Mouse (Mus musculus): ENCODE results near the gene Acat1. TPM values are rescaled to one million over a fixed set of nuclear protein-coding genes. Genes with fewer than 3 reads are reported as not detected.

Gene Acat1
- polyA plus RNA-seq, 2 experiments: 52.8 to 87.4 TPM

DNA sequence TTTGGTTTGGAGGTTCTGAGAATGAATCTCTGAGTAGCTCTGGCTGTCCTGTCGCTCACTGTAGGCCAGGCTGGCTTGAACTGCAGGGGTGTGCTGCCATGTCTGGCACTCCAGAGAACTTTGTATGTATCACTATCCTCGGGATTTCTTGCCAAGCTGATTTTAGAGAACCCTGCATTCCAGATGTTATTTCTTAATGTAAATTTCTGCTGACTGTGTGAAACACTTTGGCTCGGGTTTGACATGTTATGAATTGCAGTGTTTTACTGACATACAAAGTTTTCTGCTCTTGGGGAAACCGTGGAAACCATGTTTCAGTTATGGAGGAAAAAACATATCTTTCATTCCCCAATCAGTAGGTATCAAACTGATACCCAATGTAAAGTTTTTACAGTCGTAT is 34.5 kb downstream of the Acat1 start:
- no peak overlapping the region for H3K4me3 ChIP-seq (ENCODE audit: insufficient read depth in 1 of 2, low read depth in 2 of 2, low read length in 2 of 2)
- H3K27ac ChIP-seq: no peak overlapping the region
- H3K36me3 ChIP-seq (replicated peaks; ENCODE audit: control insufficient read depth, insufficient read depth, low read depth): peaks cover 28% of the 10 kb centered on the region
- H3K4me1 ChIP-seq (replicated peaks; ENCODE audit: control insufficient read depth in 2 of 2, insufficient read depth in 2 of 2, low read length in 1 of 2): no peaks in the 10 kb centered on the region; a peak in 1 of 4 replicates
- no peak overlapping the region for H3K4me2 ChIP-seq (ENCODE audit: low read depth)
- no peaks in the 10 kb centered on the region for H3K27me3 ChIP-seq (ENCODE audit: control insufficient read depth, insufficient read depth, low read length)
- 76% methylated on average over 5 of the region's 5 CpGs for WGBS (ENCODE audit: insufficient replicate concordance)
- TF ChIP-seq CTCF (IDR thresholded peaks at IDR 0.05; ENCODE audit: low read depth): no peak
- TF ChIP-seq EP300 (IDR thresholded peaks at IDR 0.05; ENCODE audit: low read depth): no peak
- ATAC-seq (ENCODE audit: insufficient read depth) (no peak), DNase-seq (ENCODE audit: low read depth in 3 of 3, low spot score in 3 of 3) (no peak)
- H3K9me3 ChIP-seq (ENCODE audit: control insufficient read depth, low read length): no peaks in the 10 kb centered on the region
- no peak overlapping the region for H3K9ac ChIP-seq (replicated peaks)

DNA sequence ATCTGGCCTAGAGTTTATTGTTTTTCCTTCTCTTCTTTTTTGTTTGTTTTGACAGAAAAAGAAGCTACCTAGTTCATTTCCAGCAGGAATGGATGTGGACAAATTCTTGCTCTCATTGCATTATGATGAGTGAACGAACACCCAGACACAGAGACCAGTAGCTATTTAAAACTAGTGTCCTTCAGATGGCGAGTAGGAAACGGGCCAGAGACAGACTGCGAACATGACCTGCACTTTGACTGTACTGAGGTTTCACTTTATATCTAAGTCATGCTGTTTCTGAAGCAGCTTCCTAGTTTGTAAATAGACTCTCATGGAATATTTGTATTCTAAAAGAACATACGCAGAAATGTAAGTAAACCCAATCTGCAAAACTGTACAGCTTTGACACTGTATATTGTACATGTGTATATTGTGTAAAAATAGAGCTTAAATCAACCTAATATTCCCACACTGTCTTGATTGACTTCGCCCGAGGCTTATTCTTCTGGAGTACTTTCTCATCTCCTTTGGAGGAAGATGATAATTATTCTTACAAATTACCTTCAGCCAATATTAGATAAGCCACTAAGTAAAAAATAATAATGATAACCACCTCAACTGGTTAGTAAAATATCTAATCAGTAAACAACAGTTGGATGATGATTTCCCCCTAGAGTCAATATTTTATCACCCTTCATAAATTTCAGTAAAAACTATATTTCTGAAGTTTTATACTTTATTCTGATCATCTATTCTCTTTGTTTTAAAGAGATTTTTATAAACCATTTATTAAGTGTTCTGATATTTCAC is 37.5 kb downstream of the Acat1 start:
- H3K4me1 ChIP-seq (replicated peaks; ENCODE audit: control insufficient read depth in 2 of 2, insufficient read depth in 2 of 2, low read length in 1 of 2): no peaks in the 10 kb centered on the region; a peak in 1 of 4 replicates
- no peak for ATAC-seq (ENCODE audit: insufficient read depth)
- H3K36me3 ChIP-seq (replicated peaks; ENCODE audit: control insufficient read depth, insufficient read depth, low read depth): peaks cover 44% of the 10 kb centered on the region
- 69% methylated on average over 7 of the region's 7 CpGs for WGBS (ENCODE audit: insufficient replicate concordance)
- H3K4me2 ChIP-seq (ENCODE audit: low read depth): no peak overlapping the region
- TF ChIP-seq CTCF (IDR thresholded peaks at IDR 0.05; ENCODE audit: low read depth): no peak
- no peak for TF ChIP-seq EP300 (IDR thresholded peaks at IDR 0.05; ENCODE audit: low read depth)
- H3K27me3 ChIP-seq (ENCODE audit: control insufficient read depth, insufficient read depth, low read length): no peaks in the 10 kb centered on the region
- no peak overlapping the region for H3K27ac ChIP-seq
- no peaks in the 10 kb centered on the region for H3K9me3 ChIP-seq (ENCODE audit: control insufficient read depth, low read length)
- no peak overlapping the region for H3K4me3 ChIP-seq (ENCODE audit: insufficient read depth in 1 of 2, low read depth in 2 of 2, low read length in 2 of 2)
- no peak for DNase-seq (ENCODE audit: low read depth in 3 of 3, low spot score in 3 of 3)
- no peak overlapping the region for H3K9ac ChIP-seq (replicated peaks)

DNA sequence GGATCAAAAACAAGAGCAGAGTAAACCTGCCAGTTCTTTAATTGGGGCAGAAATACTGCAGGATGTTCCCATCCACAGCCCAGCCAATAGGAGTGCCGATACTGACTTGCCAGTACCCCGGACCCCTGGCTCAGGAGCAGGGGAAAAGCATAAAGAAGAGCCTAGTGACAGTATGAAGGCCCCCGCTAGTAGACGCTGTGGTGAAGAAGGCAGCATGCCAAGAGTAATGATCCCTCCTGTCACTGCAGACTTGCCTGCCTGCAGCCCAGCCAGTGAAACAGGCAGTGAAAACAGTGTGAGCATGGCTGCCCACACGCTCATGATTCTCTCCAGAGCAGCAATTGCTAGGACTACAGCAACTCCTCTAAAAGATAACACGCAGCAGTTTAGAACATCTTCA is 39.5 kb downstream of the Acat1 start:
- Histone ChIP-seq H3K9me3 (ENCODE audit: control insufficient read depth, low read length) (no peaks in the 10 kb centered on the region), H3K4me2 (ENCODE audit: low read depth) (no peak overlapping the region), H3K27ac (no peak overlapping the region), H3K4me1 (replicated peaks; ENCODE audit: control insufficient read depth in 2 of 2, insufficient read depth in 2 of 2, low read length in 1 of 2) (no peaks in the 10 kb centered on the region; a peak in 1 of 4 replicates), H3K4me3 (ENCODE audit: insufficient read depth in 1 of 2, low read depth in 2 of 2, low read length in 2 of 2) (no peak overlapping the region), H3K9ac (replicated peaks) (no peak overlapping the region), H3K27me3 (ENCODE audit: control insufficient read depth, insufficient read depth, low read length) (no peaks in the 10 kb centered on the region), H3K36me3 (replicated peaks; ENCODE audit: control insufficient read depth, insufficient read depth, low read depth) (peaks cover 56% of the 10 kb centered on the region)
- TF ChIP-seq CTCF (IDR thresholded peaks at IDR 0.05; ENCODE audit: low read depth): no peak
- no peak for TF ChIP-seq EP300 (IDR thresholded peaks at IDR 0.05; ENCODE audit: low read depth)
- ATAC-seq (ENCODE audit: insufficient read depth) (no peak), DNase-seq (ENCODE audit: low read depth in 3 of 3, low spot score in 3 of 3) (no peak)
- WGBS (ENCODE audit: insufficient replicate concordance): 90% methylated on average over 6 of the region's 6 CpGs

DNA sequence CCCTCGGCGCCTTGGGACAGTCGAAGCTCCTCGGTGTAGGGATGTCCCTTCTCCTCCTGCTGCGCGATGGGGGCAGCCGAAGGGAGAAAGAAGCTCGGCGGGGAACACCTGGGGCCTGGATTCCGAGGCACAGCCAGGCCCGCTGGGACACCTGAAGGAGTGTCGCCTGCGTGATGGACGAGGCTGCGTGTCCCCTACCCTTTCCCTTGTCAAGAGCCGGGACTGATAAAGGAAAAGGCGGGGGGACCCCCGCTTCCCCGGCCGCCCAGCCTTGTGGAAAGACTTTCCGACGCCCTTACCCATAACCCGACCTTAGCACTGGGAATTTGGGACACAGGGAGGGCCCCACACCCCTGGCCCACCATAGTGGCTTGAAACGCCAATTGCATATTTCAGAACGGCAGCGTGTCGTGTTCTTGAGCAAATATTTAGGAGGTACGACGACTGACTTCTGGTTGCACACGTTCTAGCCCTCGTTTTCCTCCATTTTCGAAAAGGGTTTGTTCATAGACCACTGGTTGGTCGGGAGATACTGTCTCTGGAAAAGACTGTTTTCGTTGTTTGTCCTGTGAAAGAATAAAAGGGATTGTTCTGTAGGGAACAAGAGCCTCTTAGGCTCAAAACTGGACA is 72.7 kb downstream of the Acat1 start:
- DNase-seq (ENCODE audit: low read depth in 3 of 3, low spot score in 3 of 3) (peak in 2 of 3 experiments; percentile 11 to 22), ATAC-seq (ENCODE audit: insufficient read depth) (peak; percentile 33; the same call in 1 of the 2 replicates)
- no peaks in the 10 kb centered on the region; the same call in 1 of the 2 replicates for H3K36me3 ChIP-seq (replicated peaks; ENCODE audit: control insufficient read depth, insufficient read depth, low read depth)
- TF ChIP-seq CTCF (IDR thresholded peaks at IDR 0.05; ENCODE audit: low read depth): no peak
- no peak for TF ChIP-seq EP300 (IDR thresholded peaks at IDR 0.05; ENCODE audit: low read depth)
- under 1% methylated on average over 32 of the region's 34 CpGs for WGBS (ENCODE audit: insufficient replicate concordance)
- H3K9ac ChIP-seq (replicated peaks): peak overlapping the region; percentile 96
- H3K4me3 ChIP-seq (ENCODE audit: insufficient read depth in 1 of 2, low read depth in 2 of 2, low read length in 2 of 2): peak overlapping the region; percentile 83 to 95
- peaks cover 0 to 4% of the 10 kb centered on the region in 2 experiments; a peak in 3 of 4 replicates for H3K4me1 ChIP-seq (replicated peaks; ENCODE audit: control insufficient read depth in 2 of 2, insufficient read depth in 2 of 2, low read length in 1 of 2)
- H3K9me3 ChIP-seq (ENCODE audit: control insufficient read depth, low read length): no peaks in the 10 kb centered on the region
- H3K27me3 ChIP-seq (ENCODE audit: control insufficient read depth, insufficient read depth, low read length): no peaks in the 10 kb centered on the region
- peak overlapping the region; percentile 83 for H3K4me2 ChIP-seq (ENCODE audit: low read depth)
- H3K27ac ChIP-seq: peak overlapping the region; percentile 68

Data from liver, embryonic 14.5 days (tissue).